Mouse (Mus musculus): Measurements from ENCODE around the gene Dgki. TPM values are rescaled to one million over a fixed set of nuclear protein-coding genes. Genes with fewer than 3 reads are reported as not detected.

Gene Dgki
- polyA plus RNA-seq, 1 experiment from 2014 or later, result 9.9 TPM

GRCm38 (mm10) chr6:36800309-36800946 is 499.6 kb downstream of the Dgki start:
- Histone ChIP-seq H3K4me3 (no peak overlapping the region), H3K9me3 (no peaks in the 10 kb centered on the region), H3K36me3 (peaks cover 6% of the 10 kb centered on the region; the same call in 1 of the 2 replicates), H3K27ac (replicated peaks) (no peak overlapping the region), H3K27me3 (no peaks in the 10 kb centered on the region), H3K4me2 (replicated peaks) (no peak overlapping the region), H3K9ac (replicated peaks) (no peak overlapping the region), H3K4me1 (peaks cover 13% of the 10 kb centered on the region)
- no peak for ATAC-seq (replicated peaks)
- 83% methylated on average over 5 of the region's 5 CpGs for WGBS

GRCm38 (mm10) chr6:36797066-36797655 is 502.8 kb downstream of the Dgki start:
- Histone ChIP-seq H3K27ac (replicated peaks) (peak overlapping the region; percentile 4), H3K27me3 (no peaks in the 10 kb centered on the region), H3K4me1 (peaks cover 20% of the 10 kb centered on the region), H3K4me3 (no peak overlapping the region), H3K9me3 (no peaks in the 10 kb centered on the region), H3K9ac (replicated peaks) (no peak overlapping the region; the same call in 1 of the 2 replicates), H3K36me3 (no peaks in the 10 kb centered on the region), H3K4me2 (replicated peaks) (no peak overlapping the region)
- peak; percentile 46 for ATAC-seq (replicated peaks)
- WGBS, result 21% methylated on average over 3 of the region's 3 CpGs

Other genes with a start within 250 kb of the Dgki start
- 2.7 and 2.9 TPM in 2 replicates for gene Creb3l2, start 142.0 kb upstream of the Dgki start, polyA plus RNA-seq (2015; fragmentation: Nextera tagmentation; extraction: Ambion mirVana)
- not detected in 2 replicates for gene Akr1d1, start 230.0 kb upstream of the Dgki start, polyA plus RNA-seq (2015; fragmentation: Nextera tagmentation; extraction: Ambion mirVana)